Mouse (Mus musculus) embryonic facial prominence, embryonic 11.5 days (tissue): ENCODE results near the gene Rsph3b. TPM values are rescaled to one million over a fixed set of nuclear protein-coding genes. Genes with fewer than 3 reads are reported as not detected.
"Not testable (repeated sequence)": the region's sequence is repeated elsewhere in the genome, so short reads cannot be mapped to it uniquely, and the experiment has no call there.

Experiments
- ATAC-seq: fragments of 200-750 bp; cut with Nextera tagmentation; replicated peaks from 2 replicates; pipeline ENCODE4 v1.8.0; 2017; ENCODE audit warnings: low read depth; ENCODE audit not compliant: insufficient number of reproducible peaks, low FRiP score, low TSS enrichment
- DNase-seq: peaks from one replicate; pipeline ENCODE4 v3.0.0-alpha.2; 2015; ENCODE audit warnings: low spot score
- H3K27ac ChIP-seq: fragments of 300-500 bp; sonication (generic); replicated peaks from 2 replicates; pipeline ENCODE4 v1.5.1; 2014; ENCODE audit warnings: mild to moderate bottlenecking, low read depth, low read length, control low read depth
- H3K27me3 ChIP-seq: fragments of 300-500 bp; sonication (generic); 2 replicates; pipeline ENCODE4 v1.6.1; 2014; ENCODE audit warnings: mild to moderate bottlenecking, low read length, moderate library complexity, mixed read lengths; ENCODE audit not compliant: control insufficient read depth, insufficient read depth
- H3K36me3 ChIP-seq: fragments of 300-500 bp; sonication (generic); replicated peaks from 2 replicates; pipeline ENCODE4 v1.6.1; 2014; ENCODE audit warnings: low read depth, mild to moderate bottlenecking, low read length, moderate library complexity, mixed read lengths; ENCODE audit not compliant: control insufficient read depth, insufficient read depth
- H3K4me1 ChIP-seq: fragments of 300-500 bp; sonication (generic); 2 replicates; pipeline ENCODE4 v1.6.1; 2014; ENCODE audit warnings: low read length, mixed read lengths; ENCODE audit not compliant: control insufficient read depth, insufficient read depth
- H3K4me2 ChIP-seq: fragments of 300-500 bp; sonication (generic); 2 replicates; pipeline ENCODE4 v1.6.1; 2014; ENCODE audit warnings: low read depth, mild to moderate bottlenecking, control low read depth, low read length, moderate library complexity
- H3K4me3 ChIP-seq: fragments of 300-500 bp; sonication (generic); 2 replicates; pipeline ENCODE4 v1.5.1; 2014; ENCODE audit warnings: low read depth, low read length, control low read depth
- H3K9ac ChIP-seq: fragments of 300-500 bp; sonication (generic); replicated peaks from 2 replicates; pipeline ENCODE4 v1.6.1; 2014; ENCODE audit warnings: mild to moderate bottlenecking, control low read depth, low read length
- H3K9me3 ChIP-seq: fragments of 300-500 bp; sonication (generic); replicated peaks from 2 replicates; pipeline ENCODE4 v1.6.1; 2016; ENCODE audit warnings: mild to moderate bottlenecking, low read length, inconsistent platforms, mixed read lengths; ENCODE audit not compliant: control insufficient read depth
- WGBS: fragments of 180-500 bp; shearing (Covaris S2); extraction: QIAGEN DNeasy Blood & Tissue Kit; methylation state at CpG from one replicate; pipeline ENCODE4 v1.1.7; 2014; 5-methylcytosine and 5-hydroxymethylcytosine counted together
- polyA plus RNA-seq: library from polyadenylated mRNA; unstranded; fragments of >200 nt; fragmentation: Nextera tagmentation; extraction: Ambion mirVana; gene quantifications from 2 replicates; pipeline ENCODE4 v1.2.1, GENCODE M21; 2014

Gene Rsph3b
- polyA plus RNA-seq, 1 experiment from 2014 or later: 36.7 TPM

DNA sequence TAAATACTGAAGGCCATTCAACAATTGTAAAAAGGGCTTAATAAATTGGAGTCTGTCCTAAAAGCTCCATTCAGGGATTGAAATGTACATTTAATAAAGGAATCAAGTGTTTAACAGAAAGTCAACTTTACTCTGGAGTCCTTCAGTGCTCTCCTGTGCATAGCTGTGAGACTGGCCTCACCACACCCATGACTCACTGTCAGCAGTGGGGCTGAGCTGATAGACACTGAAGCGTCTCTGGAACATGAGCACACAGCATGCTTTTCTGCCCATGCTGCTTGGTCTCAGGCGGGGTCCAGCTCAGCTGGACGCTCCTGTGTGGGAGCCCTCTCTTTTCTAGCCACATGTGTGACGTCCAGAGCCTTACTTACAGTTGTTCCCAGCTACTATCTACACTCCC lies 5.9 kb downstream of the Rsph3b start:
- not testable (repeated sequence) for H3K4me1 ChIP-seq, ATAC-seq, H3K27ac ChIP-seq, H3K9ac ChIP-seq, H3K4me3 ChIP-seq, H3K27me3 ChIP-seq, DNase-seq, H3K4me2 ChIP-seq, H3K9me3 ChIP-seq, H3K36me3 ChIP-seq
- WGBS: no CpG with 5 or more reads among the region's 4 CpGs

DNA sequence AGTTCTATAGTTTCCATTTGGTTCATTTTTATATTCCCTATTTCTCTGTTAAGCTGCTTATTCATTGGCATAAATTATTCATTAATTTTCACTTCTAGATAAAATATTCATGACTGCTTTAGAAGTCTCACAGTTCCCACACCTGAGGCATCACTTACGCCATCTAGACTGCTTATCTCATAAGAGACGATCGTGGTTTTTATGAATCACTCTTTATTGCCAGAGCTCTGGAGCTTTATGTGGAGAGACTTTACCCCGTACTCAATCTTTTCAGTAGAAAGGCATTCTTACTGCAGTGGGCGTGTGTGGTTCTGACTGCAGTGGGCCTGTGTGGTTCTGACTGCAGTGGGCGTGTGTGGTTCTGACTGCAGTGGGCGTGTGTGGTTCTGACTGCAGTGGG lies 16.9 kb downstream of the Rsph3b start:
- H3K9me3 ChIP-seq, H3K4me3 ChIP-seq, H3K4me1 ChIP-seq, H3K9ac ChIP-seq, ATAC-seq, H3K27ac ChIP-seq, DNase-seq, H3K27me3 ChIP-seq, H3K36me3 ChIP-seq, H3K4me2 ChIP-seq: not testable (repeated sequence)
- WGBS: 95% methylated on average over 6 of the region's 7 CpGs

DNA sequence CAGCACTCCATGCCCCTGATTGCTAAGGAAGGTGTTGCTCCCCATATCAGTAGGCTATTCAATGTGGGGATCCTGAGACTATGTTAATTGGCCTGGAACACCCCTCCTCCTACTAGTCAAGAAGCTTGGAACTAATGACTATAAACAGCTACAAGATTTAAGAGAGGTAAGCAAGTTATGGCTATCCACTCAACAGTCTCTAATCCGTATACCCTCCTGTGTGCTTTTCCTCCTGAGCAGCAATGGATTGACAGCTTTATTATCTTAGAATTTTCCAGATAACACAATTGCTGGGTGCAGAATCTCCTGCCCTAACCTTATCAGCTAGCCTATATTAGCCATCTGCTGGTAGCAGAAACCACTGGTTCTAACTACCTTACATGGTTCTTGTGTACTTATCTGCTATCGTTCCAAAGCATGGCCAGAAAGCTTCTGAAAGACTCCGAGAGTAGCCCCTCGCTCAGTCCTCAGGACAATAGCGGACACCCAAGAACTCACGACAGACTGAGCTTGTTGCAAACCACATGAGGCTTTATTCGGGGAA lies 28.1 kb downstream of the Rsph3b start:
- H3K9ac ChIP-seq, H3K27me3 ChIP-seq, H3K4me2 ChIP-seq, H3K9me3 ChIP-seq, ATAC-seq, H3K4me3 ChIP-seq, DNase-seq, H3K4me1 ChIP-seq, H3K36me3 ChIP-seq, H3K27ac ChIP-seq: not testable (repeated sequence)
- WGBS: 91% methylated on average over 7 of the region's 7 CpGs

DNA sequence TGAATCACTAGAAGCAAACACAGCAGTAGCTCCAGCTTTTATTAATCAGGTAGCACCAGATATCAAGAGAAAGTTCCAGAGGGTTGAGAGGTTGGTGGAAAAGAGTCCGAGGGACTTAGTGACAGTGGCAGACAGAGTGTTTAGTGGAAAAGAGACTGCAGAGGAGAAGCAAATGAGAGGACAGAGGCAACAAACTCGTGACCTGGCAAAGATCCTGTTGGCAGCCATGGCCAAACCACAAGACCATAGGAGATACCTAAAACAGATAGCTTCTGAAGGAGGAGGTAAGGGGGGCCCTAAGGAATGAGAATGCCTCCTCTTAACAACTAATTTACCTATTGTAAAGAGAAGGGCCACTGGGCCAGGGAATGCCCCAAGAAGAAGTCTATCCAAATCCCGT lies 29.1 kb downstream of the Rsph3b start:
- not testable (repeated sequence) for H3K4me2 ChIP-seq, H3K27ac ChIP-seq, H3K4me1 ChIP-seq, H3K4me3 ChIP-seq, H3K9me3 ChIP-seq, ATAC-seq, H3K36me3 ChIP-seq, DNase-seq, H3K27me3 ChIP-seq, H3K9ac ChIP-seq
- WGBS: 73% methylated on average over 3 of the region's 3 CpGs

DNA sequence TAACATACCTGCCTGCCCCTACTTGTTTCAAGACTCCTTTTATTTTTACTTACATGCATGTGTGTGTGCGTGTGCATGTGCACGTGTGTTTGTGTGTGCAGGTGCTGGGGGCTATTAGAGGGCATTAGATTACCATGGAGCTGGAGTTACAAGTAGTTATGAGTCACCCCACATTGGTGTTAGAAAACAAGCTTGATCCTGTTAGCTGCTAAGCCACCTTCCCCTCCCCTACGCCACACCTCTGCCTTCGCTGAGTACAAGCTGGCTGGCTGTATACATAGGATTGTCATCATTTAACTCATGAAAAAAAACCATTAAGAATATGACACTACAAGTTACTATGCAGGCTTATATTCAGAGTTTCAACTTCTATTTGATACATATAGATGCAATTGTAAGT lies 33.2 kb downstream of the Rsph3b start:
- not testable (repeated sequence) for H3K27ac ChIP-seq, H3K36me3 ChIP-seq, H3K9me3 ChIP-seq, H3K4me2 ChIP-seq, DNase-seq, H3K4me1 ChIP-seq, ATAC-seq, H3K4me3 ChIP-seq, H3K27me3 ChIP-seq, H3K9ac ChIP-seq
- 71% methylated on average over 1 of the region's 4 CpGs for WGBS

DNA sequence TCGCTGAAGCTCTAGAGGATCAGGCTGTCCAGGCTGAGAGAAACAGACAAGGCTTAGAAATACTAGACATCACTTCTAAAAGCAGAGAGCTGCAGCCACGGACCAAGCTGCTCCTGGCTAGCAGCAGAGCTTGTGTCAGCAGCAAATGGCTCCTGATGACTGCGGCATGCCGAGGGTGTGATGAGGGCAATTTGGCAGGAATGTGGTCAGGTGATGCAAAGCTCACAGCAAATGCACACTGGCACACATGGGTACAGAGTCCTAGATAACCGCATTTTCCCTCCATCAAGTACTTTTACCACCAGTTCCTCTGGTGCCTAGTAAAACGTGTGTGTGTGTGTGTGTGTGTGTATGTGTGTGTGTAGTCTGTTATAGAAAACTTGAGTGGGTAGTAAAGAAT lies 34.4 kb downstream of the Rsph3b start:
- not testable (repeated sequence) for DNase-seq, H3K4me3 ChIP-seq

DNA sequence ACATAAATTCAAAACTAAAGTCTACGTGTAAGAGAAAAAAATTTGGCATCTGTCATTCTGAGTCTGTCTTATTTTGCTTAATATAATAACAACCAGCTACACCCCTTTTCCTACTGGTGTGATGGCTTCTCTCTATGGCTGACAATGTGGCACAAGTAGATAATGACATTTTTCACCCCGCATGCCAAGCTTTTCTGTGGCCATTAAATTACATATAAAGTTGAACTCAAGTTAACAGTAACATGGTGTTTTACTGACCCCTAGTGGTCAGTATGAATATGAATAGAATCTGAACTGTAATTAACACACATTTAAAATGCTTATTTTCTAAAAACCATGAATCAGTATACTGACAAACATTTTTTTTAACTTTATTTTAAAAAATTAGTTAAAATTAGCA lies 48.1 kb downstream of the Rsph3b start:
- H3K27ac ChIP-seq, ATAC-seq, H3K27me3 ChIP-seq, H3K4me2 ChIP-seq, H3K36me3 ChIP-seq, H3K4me3 ChIP-seq, DNase-seq, H3K9ac ChIP-seq, H3K9me3 ChIP-seq, H3K4me1 ChIP-seq: not testable (repeated sequence)
- WGBS: 79% methylated on average over 1 of the region's 2 CpGs

More for the DNA sequence above, 34.4 kb downstream of the Rsph3b start:
- not testable (repeated sequence) for H3K9me3 ChIP-seq, H3K4me1 ChIP-seq, H3K27me3 ChIP-seq, H3K36me3 ChIP-seq, H3K27ac ChIP-seq, ATAC-seq, H3K4me2 ChIP-seq, H3K9ac ChIP-seq
- WGBS: 82% methylated on average over 1 of the region's 6 CpGs

DNA sequence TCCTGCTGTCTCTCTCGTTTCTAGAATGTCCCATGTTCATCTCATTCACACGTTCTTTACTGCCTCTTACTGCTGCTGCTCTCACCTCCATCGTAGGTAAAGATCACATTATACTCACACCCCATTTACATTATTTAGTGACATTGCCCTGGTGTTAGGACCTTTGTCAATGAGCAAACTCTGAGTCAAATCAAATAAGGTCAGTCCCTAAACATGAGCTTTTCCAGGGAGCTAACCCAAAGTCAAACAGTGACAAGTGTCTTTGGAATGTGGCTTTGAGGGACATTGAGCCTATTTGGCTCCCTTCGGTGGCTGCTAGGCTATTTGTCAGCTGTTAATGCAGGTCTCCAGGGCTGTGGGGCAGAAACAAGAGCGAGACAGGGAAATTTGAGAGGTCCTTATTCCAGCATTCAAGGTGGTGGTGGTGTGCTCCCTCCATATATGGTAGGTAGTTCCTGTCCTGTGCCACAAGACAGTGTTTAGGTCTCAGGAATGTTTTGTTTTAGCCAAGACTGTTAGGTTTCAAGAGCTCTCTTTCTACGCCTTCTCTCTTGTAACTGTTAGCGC lies 50.4 kb downstream of the Rsph3b start:
- H3K27ac ChIP-seq, H3K4me3 ChIP-seq, H3K36me3 ChIP-seq, DNase-seq, H3K4me2 ChIP-seq, H3K4me1 ChIP-seq, H3K9me3 ChIP-seq, H3K9ac ChIP-seq, ATAC-seq, H3K27me3 ChIP-seq: not testable (repeated sequence)
- 67% methylated on average over 7 of the region's 7 CpGs for WGBS
